Mouse (Mus musculus) midbrain, postnatal 0 days (tissue): ENCODE measurements around the gene Arhgef25. TPM values are rescaled to one million over a fixed set of nuclear protein-coding genes. Genes with fewer than 3 reads are reported as not detected.
"Not testable (repeated sequence)": the region's sequence is repeated elsewhere in the genome, so short reads cannot be mapped to it uniquely, and the experiment has no call there.

Experiments
- ATAC-seq: fragments of 200-750 bp; cut with Nextera tagmentation; 2 replicates; pipeline ENCODE4 v1.8.0; 2017; ENCODE audit warnings: moderate number of reproducible peaks, mild to moderate bottlenecking, moderate TSS enrichment, moderate library complexity; ENCODE audit not compliant: low FRiP score
- DNase-seq: peaks from one replicate; pipeline ENCODE4 v3.0.0-alpha.2; 2015; ENCODE audit warnings: low spot score
- H3K27ac ChIP-seq: fragments of 300-500 bp; sonication (generic); 2 replicates; pipeline ENCODE4 v1.5.1; 2014; ENCODE audit warnings: low read depth, mild to moderate bottlenecking, low read length, mixed read lengths
- H3K27me3 ChIP-seq: fragments of 300-500 bp; sonication (generic); 2 replicates; pipeline ENCODE4 v1.6.1; 2014; ENCODE audit warnings: low read length, control low read depth, mixed read lengths; ENCODE audit not compliant: insufficient read depth
- H3K36me3 ChIP-seq: fragments of 300-500 bp; sonication (generic); 2 replicates; pipeline ENCODE4 v1.6.1; 2014; ENCODE audit warnings: low read length, control low read depth, mixed read lengths; ENCODE audit not compliant: insufficient read depth
- H3K4me1 ChIP-seq: fragments of 300-500 bp; sonication (generic); 2 replicates; pipeline ENCODE4 v1.6.1; 2014; ENCODE audit warnings: mild to moderate bottlenecking, control low read depth, antibody characterized with exemption, low read length, mixed read lengths; ENCODE audit not compliant: insufficient read depth
- H3K4me2 ChIP-seq: fragments of 300-500 bp; sonication (generic); 2 replicates; pipeline ENCODE4 v1.6.1; 2014; ENCODE audit warnings: low read depth, mild to moderate bottlenecking, low read length, mixed read lengths; ENCODE audit not compliant: poor library complexity, severe bottlenecking
- H3K4me3 ChIP-seq: fragments of 300-500 bp; sonication (generic); 2 replicates; pipeline ENCODE4 v1.5.1; 2014; ENCODE audit warnings: low read depth, mild to moderate bottlenecking, low read length, moderate library complexity
- H3K9ac ChIP-seq: fragments of 300-500 bp; sonication (generic); replicated peaks from 2 replicates; pipeline ENCODE4 v1.6.1; 2014; ENCODE audit warnings: mild to moderate bottlenecking, low read length, moderate library complexity, mixed read lengths; ENCODE audit not compliant: poor library complexity, severe bottlenecking
- H3K9me3 ChIP-seq: fragments of 300-500 bp; sonication (generic); 2 replicates; pipeline ENCODE4 v1.6.1; 2016; ENCODE audit warnings: low read length, control low read depth
- CTCF ChIP-seq: IDR thresholded peaks from 2 replicates; pipeline ENCODE4 v1.5.1; 2016; ENCODE audit warnings: antibody characterized with exemption, mild to moderate bottlenecking
- WGBS: fragments of 180-500 bp; shearing (Covaris S2); extraction: QIAGEN DNeasy Blood & Tissue Kit; methylation state at CpG from one replicate; pipeline ENCODE4 v1.1.7; 2014; 5-methylcytosine and 5-hydroxymethylcytosine counted together
- polyA plus RNA-seq: library from polyadenylated mRNA; unstranded; fragments of >200 nt; fragmentation: Nextera tagmentation; extraction: Ambion mirVana; gene quantifications from 2 replicates; pipeline ENCODE4 v1.2.1, GENCODE M21; 2015
- total RNA-seq: library from RNA; depleted of rRNA; stranded (reverse); fragments of >200 nt; gene quantifications from 2 replicates; pipeline ENCODE4 v1.2.3, GENCODE M21; 2014

Gene Arhgef25
- total and polyA plus RNA-seq, 2 experiments from 2014 or later = 13.5 to 48.8 TPM

- ATAC-seq (no peak), DNase-seq (no peak)
- Histone ChIP-seq H3K36me3 (no peaks in the 10 kb centered on the region), H3K9ac (no peak overlapping the region), H3K27ac (no peak overlapping the region), H3K4me2 (no peak overlapping the region), H3K27me3 (no peaks in the 10 kb centered on the region), H3K4me1 (no peaks in the 10 kb centered on the region), H3K9me3 (no peaks in the 10 kb centered on the region), H3K4me3 (no peak overlapping the region)
- TF ChIP-seq CTCF = no peak
- WGBS = 66% methylated on average over 3 of the region's 3 CpGs
These were observed 31.4 kb downstream of the Arhgef25 start for GRCm38 (mm10) chr10:127158471-127158870.

GRCm38 (mm10) chr10:127156511-127156910, 33.4 kb downstream of the Arhgef25 start:
- Histone ChIP-seq H3K36me3 (no peaks in the 10 kb centered on the region), H3K4me3 (no peak overlapping the region), H3K9ac (no peak overlapping the region), H3K9me3 (no peaks in the 10 kb centered on the region), H3K27me3 (no peaks in the 10 kb centered on the region), H3K4me2 (no peak overlapping the region), H3K4me1 (no peaks in the 10 kb centered on the region), H3K27ac (no peak overlapping the region)
- no peak for TF ChIP-seq CTCF
- 87% methylated on average over 1 of the region's 1 CpGs for WGBS
- no peak for ATAC-seq
- DNase-seq = no peak

- no peak for TF ChIP-seq CTCF
- ATAC-seq (no peak), DNase-seq (no peak)
- Histone ChIP-seq H3K4me3 (no peak overlapping the region), H3K4me2 (no peak overlapping the region), H3K36me3 (no peaks in the 10 kb centered on the region), H3K4me1 (no peaks in the 10 kb centered on the region), H3K27me3 (no peaks in the 10 kb centered on the region), H3K9ac (no peak overlapping the region), H3K27ac (no peak overlapping the region), H3K9me3 (no peaks in the 10 kb centered on the region)
- 96% methylated on average over 1 of the region's 1 CpGs for WGBS
These were observed 33.8 kb downstream of the Arhgef25 start for GRCm38 (mm10) chr10:127156089-127156488.

GRCm38 (mm10) chr10:127154652-127155051, 35.2 kb downstream of the Arhgef25 start:
- ATAC-seq (no peak), DNase-seq (no peak)
- no peak overlapping the region for H3K4me3 ChIP-seq
- H3K4me1 ChIP-seq = no peaks in the 10 kb centered on the region
- no peak overlapping the region for H3K9ac ChIP-seq
- H3K4me2 ChIP-seq = no peak overlapping the region
- H3K9me3 ChIP-seq = no peaks in the 10 kb centered on the region
- TF ChIP-seq CTCF = no peak
- H3K27me3 ChIP-seq = no peaks in the 10 kb centered on the region
- H3K36me3 ChIP-seq = no peaks in the 10 kb centered on the region
- WGBS = 87% methylated on average over 5 of the region's 5 CpGs
- H3K27ac ChIP-seq = no peak overlapping the region

GRCm38 (mm10) chr10:127154241-127154640, 35.6 kb downstream of the Arhgef25 start:
- H3K4me1 ChIP-seq = no peaks in the 10 kb centered on the region
- WGBS = 98% methylated on average over 2 of the region's 2 CpGs
- ATAC-seq (no peak), DNase-seq (no peak)
- TF ChIP-seq CTCF = no peak
- H3K27ac ChIP-seq = no peak overlapping the region
- H3K9me3 ChIP-seq = no peaks in the 10 kb centered on the region
- no peaks in the 10 kb centered on the region for H3K27me3 ChIP-seq
- no peak overlapping the region for H3K9ac ChIP-seq
- H3K36me3 ChIP-seq = no peaks in the 10 kb centered on the region
- H3K4me3 ChIP-seq = no peak overlapping the region
- H3K4me2 ChIP-seq = no peak overlapping the region

GRCm38 (mm10) chr10:127153323-127153722, 36.6 kb downstream of the Arhgef25 start:
- Histone ChIP-seq H3K9ac (no peak overlapping the region), H3K27ac (no peak overlapping the region), H3K4me1 (no peaks in the 10 kb centered on the region), H3K4me2 (no peak overlapping the region), H3K9me3 (no peaks in the 10 kb centered on the region), H3K36me3 (no peaks in the 10 kb centered on the region), H3K27me3 (no peaks in the 10 kb centered on the region), H3K4me3 (no peak overlapping the region)
- TF ChIP-seq CTCF = no peak
- ATAC-seq (no peak), DNase-seq (no peak)
- 90% methylated on average over 7 of the region's 7 CpGs for WGBS

- 90% methylated on average over 10 of the region's 10 CpGs for WGBS
- not testable (repeated sequence) for DNase-seq, H3K9me3 ChIP-seq, H3K36me3 ChIP-seq, H3K27me3 ChIP-seq, H3K9ac ChIP-seq, H3K4me1 ChIP-seq, H3K4me3 ChIP-seq, ATAC-seq, H3K4me2 ChIP-seq, H3K27ac ChIP-seq
These were observed 37.3 kb downstream of the Arhgef25 start for GRCm38 (mm10) chr10:127152556-127152955.

- not testable (repeated sequence) for H3K27me3 ChIP-seq, H3K9me3 ChIP-seq, H3K4me3 ChIP-seq, H3K4me2 ChIP-seq, H3K27ac ChIP-seq, H3K4me1 ChIP-seq, ATAC-seq, DNase-seq, H3K36me3 ChIP-seq, H3K9ac ChIP-seq
- WGBS = 96% methylated on average over 3 of the region's 3 CpGs
These were observed 38.6 kb downstream of the Arhgef25 start for GRCm38 (mm10) chr10:127151233-127151632.
